In the genomic region with DNA sequence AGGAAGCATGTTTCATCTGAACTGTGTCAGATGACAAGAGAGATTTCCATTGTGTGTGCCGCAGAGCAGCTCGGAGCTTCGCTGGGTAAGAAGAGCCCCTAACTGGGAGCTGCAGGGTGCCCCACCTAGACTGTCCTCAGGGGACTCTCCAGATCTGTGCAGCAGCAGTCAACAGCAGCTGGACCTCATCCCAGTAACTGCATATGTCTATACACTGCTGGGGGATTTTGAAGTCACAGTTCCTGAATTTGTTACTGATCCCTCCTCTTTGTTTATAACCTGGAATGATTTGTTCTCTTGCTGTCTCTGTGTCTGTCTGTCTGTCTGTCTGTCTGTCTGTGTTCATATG, we compare ENCODE assay signal across 16 mouse cellular contexts.
DNase-seq lines count a peak whose midpoint lies in the region; ATAC-seq lines count a peak whose summit lies in the region.
"Had no signal": no experiment of that assay in that cellular context is flagged by ENCODE, and none has a peak within 500 bp of the region (broad histone marks: within the 10 kb centered on the region; RNA-seq: fewer than 3 reads in every experiment).

No protein-coding gene starts in this region.

- H3K27ac ChIP-seq in heart, embryonic 15.5 days = no peak overlapping the region
- H3K27ac ChIP-seq in lung, embryonic 16.5 days (ENCODE audit: low read length) = no peak overlapping the region
- H3K27ac ChIP-seq in embryonic facial prominence, embryonic 14.5 days (replicated peaks; ENCODE audit: low read depth, low read length) = 0 out of 2 replicates have a peak overlapping the region, but pooled peaks have one; percentile 15
- no peak overlapping the region for H3K27ac ChIP-seq in midbrain, embryonic 13.5 days

- peaks cover 22% of the 10 kb centered on the region for H3K27me3 ChIP-seq in heart, embryonic 15.5 days
- H3K27me3 ChIP-seq in lung, embryonic 16.5 days (ENCODE audit: control insufficient read depth, insufficient read depth, low read depth, low read length) = no peaks in the 10 kb centered on the region; the same call in 1 of the 2 replicates
- peaks cover 4% of the 10 kb centered on the region; the same call in 1 of the 2 replicates for H3K27me3 ChIP-seq in embryonic facial prominence, embryonic 14.5 days (replicated peaks; ENCODE audit: control insufficient read depth, insufficient read depth, low read length)
- H3K27me3 ChIP-seq in midbrain, embryonic 13.5 days = peaks cover 3% of the 10 kb centered on the region; the same call in 1 of the 2 replicates

- 41% methylated on average over 3 of the region's 3 CpGs for WGBS in heart, embryonic 15.5 days
- WGBS in lung, embryonic 16.5 days = 23% methylated on average over 3 of the region's 3 CpGs
- WGBS in embryonic facial prominence, embryonic 14.5 days = 29% methylated on average over 3 of the region's 3 CpGs
- WGBS in midbrain, embryonic 13.5 days = 41% methylated on average over 3 of the region's 3 CpGs

- no peak for DNase-seq in heart, adult 8-10 months (ENCODE audit: low spot score)
- no peak for DNase-seq in lung, postnatal 10 days
- peak; percentile 53 for DNase-seq in embryonic facial prominence, embryonic 14.5 days (ENCODE audit: low spot score)
- DNase-seq in right cerebral cortex, postnatal 25 days = no peak
- no peak for DNase-seq in frontal cortex, postnatal 14 days (ENCODE audit: low spot score in 2 of 2)
- DNase-seq: B cell, adult 2 months; cerebellum, adult 11-12 months; embryo, embryonic 11 days; gastrocnemius, postnatal 36 days; right cerebral cortex, postnatal 14 days; thymus, postnatal 36 days had no signal

- no peak overlapping the region for H3K9ac ChIP-seq in heart, embryonic 15.5 days
- H3K9ac ChIP-seq in lung, embryonic 16.5 days (ENCODE audit: low read length) = no peak overlapping the region
- peak overlapping the region; percentile 14; the same call in 1 of the 2 replicates for H3K9ac ChIP-seq in embryonic facial prominence, embryonic 14.5 days (ENCODE audit: low read depth, low read length)
- H3K9ac ChIP-seq in midbrain, embryonic 13.5 days (replicated peaks) = no peak overlapping the region

- H3K4me2 ChIP-seq in heart, embryonic 15.5 days = no peak overlapping the region
- H3K4me2 ChIP-seq in lung, embryonic 16.5 days (ENCODE audit: low read depth, low read length) = no peak overlapping the region
- H3K4me2 ChIP-seq in embryonic facial prominence, embryonic 14.5 days (ENCODE audit: low read depth, low read length) = no peak overlapping the region
- H3K4me2 ChIP-seq in midbrain, embryonic 13.5 days (replicated peaks) = no peak overlapping the region
- H3K4me2 ChIP-seq: liver, embryonic 11.5 days had no signal

- no peaks in the 10 kb centered on the region for H3K9me3 ChIP-seq in heart, embryonic 15.5 days (replicated peaks)
- H3K9me3 ChIP-seq in lung, embryonic 16.5 days (ENCODE audit: control insufficient read depth, low read length) = no peaks in the 10 kb centered on the region
- H3K9me3 ChIP-seq in embryonic facial prominence, embryonic 14.5 days (ENCODE audit: control insufficient read depth, low read length) = no peaks in the 10 kb centered on the region
- no peaks in the 10 kb centered on the region for H3K9me3 ChIP-seq in midbrain, embryonic 13.5 days

- no peak overlapping the region for H3K4me3 ChIP-seq in heart, embryonic 15.5 days
- no peak overlapping the region for H3K4me3 ChIP-seq in lung, embryonic 16.5 days (ENCODE audit: low read length)
- H3K4me3 ChIP-seq in embryonic facial prominence, embryonic 14.5 days (ENCODE audit: low read depth, low read length) = no peak overlapping the region
- no peak overlapping the region for H3K4me3 ChIP-seq in midbrain, embryonic 13.5 days (replicated peaks)

- no peaks in the 10 kb centered on the region for H3K36me3 ChIP-seq in heart, embryonic 15.5 days
- H3K36me3 ChIP-seq in lung, embryonic 16.5 days (ENCODE audit: control insufficient read depth, insufficient read depth, low read length) = no peaks in the 10 kb centered on the region
- H3K36me3 ChIP-seq in embryonic facial prominence, embryonic 14.5 days (ENCODE audit: control insufficient read depth, insufficient read depth, low read length) = no peaks in the 10 kb centered on the region
- no peaks in the 10 kb centered on the region for H3K36me3 ChIP-seq in midbrain, embryonic 13.5 days
- H3K36me3 ChIP-seq: G1E had no signal

- ATAC-seq in heart, embryonic 15.5 days (replicated peaks; ENCODE audit: insufficient number of reproducible peaks, insufficient read depth, low FRiP score, low read depth) = peak; percentile 62; the same call in 1 of the 2 replicates
- ATAC-seq in lung, embryonic 16.5 days (ENCODE audit: low read depth) = peak; percentile 73
- ATAC-seq in embryonic facial prominence, embryonic 14.5 days (ENCODE audit: low read depth) = peak; percentile 57; the same call in 1 of the 2 replicates
- peak; percentile 57; the same call in 1 of the 2 replicates for ATAC-seq in midbrain, embryonic 13.5 days

- peaks cover 15% of the 10 kb centered on the region for H3K4me1 ChIP-seq in heart, embryonic 15.5 days (replicated peaks)
- 0 out of 2 replicates have a peak, but pooled peaks cover 2% of the 10 kb centered on the region for H3K4me1 ChIP-seq in lung, embryonic 16.5 days (replicated peaks; ENCODE audit: control insufficient read depth, insufficient read depth, low read length)
- H3K4me1 ChIP-seq in embryonic facial prominence, embryonic 14.5 days (ENCODE audit: control insufficient read depth, insufficient read depth, low read length) = peaks cover 18% of the 10 kb centered on the region
- H3K4me1 ChIP-seq in midbrain, embryonic 13.5 days (replicated peaks) = peaks cover 55% of the 10 kb centered on the region
